Mouse (Mus musculus): ENCODE results near the gene Ost4. TPM values are rescaled to one million over a fixed set of nuclear protein-coding genes. Genes with fewer than 3 reads are reported as not detected.

Ost4 gene
- total RNA-seq, 2 experiments from 2014 or later, result 146 to 159 TPM

DNA sequence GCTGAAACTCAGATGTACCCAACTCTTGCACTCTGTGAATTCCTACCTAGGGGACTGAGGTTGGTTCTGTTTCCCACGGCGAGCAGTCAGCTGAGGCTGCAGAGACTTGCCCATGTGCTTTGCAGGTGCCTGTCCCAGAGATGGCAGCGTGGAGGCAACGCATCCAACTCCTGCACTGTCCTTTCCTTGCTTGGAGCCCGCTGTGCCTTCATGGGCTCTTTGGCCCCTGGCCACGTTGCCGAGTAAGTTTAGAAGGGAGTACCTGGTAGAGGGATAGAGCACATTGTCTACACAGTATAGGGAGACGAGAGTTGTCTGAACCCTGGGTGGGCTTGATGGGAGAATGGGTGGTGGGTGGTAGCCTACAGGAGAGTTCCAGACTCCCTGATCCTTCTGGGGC is 17.0 kb upstream of the Ost4 start:
- DNase-seq, result no peak

DNA sequence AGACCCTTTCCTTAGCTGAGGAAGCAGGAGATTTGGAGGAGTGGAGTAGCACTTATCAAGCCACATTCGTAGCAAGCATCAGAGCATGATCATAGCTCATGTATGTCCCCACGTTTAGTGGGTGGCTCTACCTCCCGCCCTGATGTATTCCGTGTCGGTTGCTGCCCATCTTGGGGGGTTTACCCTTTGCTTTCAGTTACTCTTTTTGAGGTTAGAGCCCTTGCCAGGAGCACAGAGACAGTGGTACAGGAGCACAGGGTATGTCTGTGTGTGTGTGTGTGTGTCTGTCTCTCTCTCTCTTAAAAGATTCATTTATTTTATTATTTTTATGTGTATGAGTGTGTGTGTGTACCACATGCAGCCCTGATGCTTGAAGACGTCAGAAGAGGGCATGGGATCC is 15.5 kb upstream of the Ost4 start:
- no peak for DNase-seq

DNA sequence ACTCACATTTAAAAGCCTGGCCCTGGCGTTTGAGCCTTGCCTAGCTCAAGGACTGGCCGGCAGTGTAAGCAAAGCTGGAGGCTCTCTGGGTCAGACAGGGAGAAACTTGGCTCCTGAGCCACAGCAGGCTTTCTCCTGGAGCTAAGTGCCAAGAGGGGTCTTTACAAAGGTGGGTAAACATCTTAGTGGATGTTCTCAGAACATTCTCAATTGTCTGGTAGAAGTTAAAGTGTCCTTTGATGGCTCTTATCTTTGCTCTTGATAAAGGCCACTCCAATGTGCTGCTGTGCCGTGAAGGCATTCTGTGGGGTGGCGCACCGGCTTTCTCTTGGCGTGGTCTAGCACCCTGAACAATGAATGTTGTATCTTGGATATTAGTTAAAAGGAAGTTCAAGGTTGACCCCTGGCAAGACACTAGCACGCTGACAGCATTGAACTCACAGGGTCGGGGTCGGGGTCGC is 15.0 kb upstream of the Ost4 start:
- no peak for DNase-seq

DNA sequence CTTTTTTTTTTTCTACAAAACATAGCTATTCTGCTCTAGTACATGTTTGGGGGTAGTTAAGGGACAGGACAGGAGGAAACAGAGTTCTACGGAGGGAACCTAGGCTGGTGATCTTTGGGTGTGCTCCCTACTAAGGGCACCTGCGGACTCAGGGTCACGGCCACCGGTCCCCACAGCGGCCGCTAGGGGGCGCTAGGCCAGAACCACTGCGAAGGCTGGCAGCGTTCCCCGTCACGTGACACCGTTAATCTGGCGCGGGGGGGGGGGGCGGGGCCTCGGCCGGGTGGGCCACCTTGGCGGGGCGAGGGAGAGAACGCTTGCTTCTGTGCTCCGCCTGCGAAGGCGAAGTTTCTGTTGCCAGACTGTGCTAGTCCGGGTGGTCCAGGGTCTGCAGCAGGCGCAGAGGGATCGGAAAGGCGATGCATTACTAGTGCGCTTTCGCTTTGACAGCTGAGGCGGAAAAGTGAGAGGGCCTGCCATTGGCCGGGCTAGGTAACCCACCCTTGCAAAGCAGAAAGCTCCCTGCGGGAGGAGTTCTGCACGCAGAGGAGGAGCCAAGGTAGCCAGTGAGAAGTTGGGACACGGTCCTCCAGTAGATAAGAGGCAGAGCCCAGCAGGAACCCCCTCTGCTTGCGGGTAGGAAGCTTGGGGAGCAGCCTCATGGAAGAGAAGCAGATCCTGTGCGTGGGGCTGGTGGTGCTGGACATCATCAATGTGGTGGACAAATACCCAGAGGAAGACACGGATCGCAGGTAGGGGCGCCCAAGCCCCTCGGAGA is 13.9 kb upstream of the Ost4 start, which contains the start of gene Khk:
Gene Khk, plus strand, starts transcription at position 176 of the 778 bp plus-strand sequence.
- peak; percentile 90 to 95 for DNase-seq

DNA sequence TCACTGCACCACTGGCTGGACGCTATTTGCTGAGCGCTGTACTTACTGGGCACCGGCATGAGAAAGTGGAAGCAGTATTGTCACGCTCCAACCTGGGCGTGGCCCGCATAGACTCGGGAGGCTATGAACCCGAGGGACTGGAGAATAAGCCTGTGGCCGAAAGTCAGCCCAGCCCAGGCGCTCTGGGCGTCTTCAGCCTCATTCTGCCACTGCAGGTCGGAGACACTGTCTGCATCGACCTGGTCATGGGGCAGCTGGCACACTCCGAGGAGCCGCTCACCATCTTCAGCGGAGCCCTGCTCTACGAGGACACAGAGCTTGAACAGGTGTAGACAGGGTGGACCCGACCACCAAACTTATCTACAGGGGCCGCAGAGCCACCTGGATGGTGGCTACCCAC is 13.0 kb upstream of the Ost4 start:
- DNase-seq, result peak; percentile 47 to 58

DNA sequence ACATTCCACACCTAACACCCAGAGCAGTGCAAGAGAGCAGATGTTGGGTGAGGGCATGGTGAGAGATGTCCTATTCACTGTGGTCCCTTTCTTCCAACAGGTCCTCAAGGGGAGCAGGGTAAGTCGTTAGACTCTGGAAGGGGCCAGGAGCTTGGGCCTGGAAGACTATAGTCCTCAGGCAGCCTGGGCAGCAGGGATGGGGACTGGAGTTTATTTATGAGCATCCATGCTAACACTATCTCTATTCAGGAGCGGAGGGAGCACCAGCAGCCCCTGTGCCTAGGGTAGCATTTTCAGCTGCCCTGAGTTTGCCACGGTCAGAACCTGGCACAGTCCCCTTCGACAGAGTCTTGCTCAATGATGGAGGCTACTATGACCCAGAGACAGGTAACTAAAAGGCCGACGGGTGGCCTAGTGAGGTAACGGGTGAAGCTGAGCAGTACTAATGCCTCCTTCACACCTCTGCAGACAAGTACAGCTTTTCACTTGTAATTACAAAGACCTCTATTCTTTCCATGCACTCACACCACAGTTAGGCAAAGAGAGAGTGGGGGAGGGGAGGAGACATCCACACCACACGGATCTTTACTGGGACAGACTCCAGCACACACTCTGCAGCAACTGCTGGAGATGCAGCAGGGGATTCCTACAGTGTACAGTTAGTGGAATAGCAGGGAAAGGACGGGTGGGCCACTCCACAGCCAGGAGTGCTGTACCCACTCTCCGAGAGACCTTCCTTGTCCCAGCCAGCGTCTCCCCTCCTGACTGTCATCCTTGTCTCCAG is 12.4 kb upstream of the Ost4 start:
- peak in 1 of 2 experiments; percentile 19 for DNase-seq

DNA sequence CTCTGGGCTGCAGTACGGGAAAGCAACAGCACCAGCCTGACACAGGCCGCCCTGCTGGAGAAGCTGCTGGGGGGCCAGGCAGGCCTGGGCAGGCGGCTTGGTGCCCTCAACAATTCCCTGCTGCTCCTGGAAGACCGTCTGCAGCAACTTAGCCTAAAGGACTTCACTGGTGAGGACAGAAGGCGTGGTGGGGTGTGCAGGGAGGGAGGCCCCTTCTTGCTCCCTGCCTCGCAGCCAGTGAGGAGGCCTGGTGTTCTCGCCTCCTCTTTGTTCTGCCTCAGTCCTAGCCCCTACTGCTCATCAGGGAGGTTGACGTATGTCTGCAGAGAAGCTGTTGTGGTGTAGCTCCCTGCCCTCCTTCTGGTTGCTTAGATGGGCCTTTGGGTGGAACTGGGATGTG is 11.1 kb upstream of the Ost4 start:
- DNase-seq, result no peak

DNA sequence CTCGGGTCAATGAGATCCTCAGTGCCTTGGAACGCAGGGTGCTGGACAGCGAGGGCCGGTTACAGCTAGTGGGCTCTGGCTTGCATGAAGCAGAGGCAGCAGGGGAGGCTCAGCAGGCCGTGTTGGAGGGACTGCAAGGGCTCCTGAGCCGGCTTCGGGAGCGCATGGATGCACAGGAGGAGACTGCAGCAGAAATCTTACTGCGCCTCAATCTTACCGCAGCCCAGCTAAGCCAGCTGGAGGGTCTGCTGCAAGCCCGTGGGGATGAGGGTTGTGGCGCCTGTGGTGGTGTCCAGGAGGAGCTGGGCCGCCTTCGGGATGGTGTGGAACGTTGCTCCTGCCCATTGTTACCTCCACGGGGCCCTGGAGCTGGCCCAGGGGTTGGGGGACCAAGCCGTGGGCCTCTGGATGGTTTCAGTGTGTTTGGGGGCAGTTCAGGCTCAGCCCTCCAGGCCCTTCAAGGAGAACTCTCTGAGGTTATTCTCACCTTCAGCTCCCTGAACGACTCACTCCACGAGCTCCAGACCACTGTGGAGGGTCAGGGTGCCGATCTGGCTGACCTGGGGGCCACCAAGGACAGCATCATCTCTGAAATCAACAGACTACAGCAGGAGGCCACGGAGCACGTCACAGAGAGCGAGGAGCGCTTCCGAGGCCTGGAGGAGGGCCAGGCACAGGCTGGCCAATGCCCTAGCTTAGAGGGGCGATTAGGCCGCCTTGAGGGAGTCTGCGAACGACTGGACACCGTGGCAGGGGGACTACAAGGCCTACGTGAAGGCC is 10.5 kb upstream of the Ost4 start:
- no peak for DNase-seq

DNA sequence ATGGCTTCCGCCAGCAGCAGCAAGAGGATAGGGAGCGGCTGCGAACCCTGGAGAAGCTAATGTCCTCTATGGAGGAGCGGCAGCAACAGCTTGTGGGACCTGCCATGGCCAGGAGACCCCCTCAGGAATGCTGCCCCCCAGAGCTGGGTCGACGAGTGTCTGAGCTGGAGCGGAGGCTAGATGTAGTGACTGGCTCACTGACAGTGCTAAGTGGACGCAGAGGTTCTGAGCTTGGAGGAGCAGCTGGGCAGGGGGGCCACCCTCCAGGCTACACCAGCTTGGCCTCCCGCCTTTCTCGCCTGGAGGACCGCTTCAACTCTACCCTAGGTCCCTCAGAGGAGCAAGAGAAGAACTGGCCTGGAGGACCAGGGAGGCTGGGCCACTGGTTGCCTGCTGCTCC is 9.8 kb upstream of the Ost4 start:
- no peak for DNase-seq

DNA sequence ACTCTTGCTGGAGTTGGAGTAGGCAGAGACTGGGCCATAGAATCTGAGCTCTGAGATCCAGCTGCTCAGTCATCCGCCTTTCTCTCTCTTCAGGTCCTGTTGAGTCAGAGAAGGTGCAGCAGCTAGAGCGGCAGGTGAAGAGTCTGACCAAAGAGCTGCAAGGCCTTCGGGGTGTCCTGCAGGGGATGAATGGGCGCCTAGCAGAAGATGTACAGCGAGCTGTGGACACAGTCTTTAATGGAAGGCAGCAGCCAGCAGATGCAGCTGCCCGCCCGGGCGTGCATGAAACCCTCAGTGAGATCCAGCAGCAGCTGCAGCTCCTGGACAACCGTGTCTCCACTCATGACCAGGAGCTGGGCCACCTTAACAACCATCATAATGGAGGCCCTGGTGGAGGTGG is 9.3 kb upstream of the Ost4 start:
- no peak for DNase-seq

DNA sequence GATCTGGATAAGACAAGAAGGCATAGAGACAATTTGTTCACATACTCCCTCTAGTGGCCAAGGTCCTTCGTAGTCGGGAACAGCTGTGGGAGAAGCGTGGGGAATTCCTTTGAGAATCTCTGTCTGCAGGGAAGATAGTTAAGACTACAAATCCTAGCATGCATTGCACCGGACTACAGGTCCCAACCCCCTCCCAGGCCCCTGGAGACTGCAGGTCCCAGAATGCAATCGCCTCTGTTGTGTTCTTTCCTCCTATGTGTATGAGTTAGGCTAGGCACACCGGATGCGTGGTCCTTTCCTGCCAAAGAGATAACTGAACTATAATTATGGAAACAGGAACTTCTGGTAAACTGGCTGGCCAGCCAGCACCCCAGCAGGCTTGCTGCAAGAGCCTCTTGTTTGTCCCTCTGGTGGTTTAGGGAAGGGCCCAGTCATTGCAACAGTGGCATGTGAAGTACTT is 8.4 kb upstream of the Ost4 start:
- DNase-seq, result peak; percentile 94 to 98

DNA sequence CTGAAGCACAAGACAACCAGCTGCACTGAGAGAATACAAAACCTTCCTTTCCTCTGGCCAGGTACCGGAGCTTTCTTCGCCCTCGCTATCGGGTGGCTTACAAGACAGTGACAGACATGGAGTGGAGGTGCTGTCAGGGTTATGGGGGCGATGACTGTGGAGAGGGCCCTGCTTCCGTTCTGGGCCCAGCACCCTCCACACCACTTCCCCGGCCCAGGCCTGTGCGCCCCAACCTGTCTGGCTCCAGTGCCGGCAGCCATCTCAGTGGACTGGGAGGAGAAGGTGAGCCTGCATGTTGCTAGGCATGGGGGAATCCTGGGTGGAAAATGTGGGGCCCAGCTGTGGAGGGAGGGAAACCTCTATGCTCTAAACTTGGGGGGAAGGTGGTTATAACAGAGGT is 7.9 kb upstream of the Ost4 start:
- DNase-seq, result peak in 1 of 2 experiments; percentile 35

DNA sequence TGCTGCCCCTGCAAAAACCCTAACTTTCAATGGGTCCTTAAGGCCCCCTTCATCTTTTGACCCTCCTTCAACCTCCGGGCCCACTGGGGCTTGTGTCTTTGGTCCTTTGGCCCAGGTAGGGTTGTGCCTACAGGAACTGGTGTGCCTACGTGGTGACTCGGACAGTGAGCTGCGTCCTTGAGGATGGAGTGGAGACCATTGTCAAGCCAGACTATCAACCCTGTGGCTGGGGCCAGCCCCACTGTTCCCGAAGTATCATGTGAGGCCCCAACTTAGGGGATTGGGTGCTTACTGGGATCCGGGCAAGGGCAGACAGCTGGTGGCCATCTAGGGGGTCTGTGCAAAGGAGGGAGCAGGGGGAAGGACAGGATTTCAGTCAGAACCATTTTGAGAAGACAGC is 7.3 kb upstream of the Ost4 start:
- DNase-seq, result peak; percentile 29 to 36

DNA sequence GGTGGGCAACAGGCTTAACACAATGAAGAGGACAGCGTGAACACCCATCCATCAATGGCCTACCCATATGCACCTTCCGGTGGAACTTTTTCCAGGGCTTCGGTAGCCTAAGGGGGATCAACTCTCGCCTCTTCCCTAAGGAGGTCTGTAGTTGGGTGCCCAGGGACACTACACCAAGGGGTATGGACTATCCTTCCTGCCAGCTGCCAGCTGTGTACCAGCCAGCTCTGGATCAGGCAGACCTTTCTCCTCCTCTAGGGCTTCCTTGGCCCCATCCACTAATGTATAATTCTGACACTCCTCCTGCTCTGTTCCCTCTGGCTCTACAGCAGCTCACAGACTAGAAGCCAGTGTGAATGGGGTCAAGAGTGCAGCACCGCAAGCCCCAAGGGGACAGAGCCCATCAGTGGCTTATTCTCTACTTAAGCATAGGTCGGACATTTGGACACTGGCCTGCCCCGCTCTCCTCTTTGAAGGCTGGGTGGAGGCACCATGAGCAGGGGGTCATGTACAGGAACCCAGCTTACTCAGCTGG is 6.6 kb upstream of the Ost4 start:
- peak; percentile 30 to 38 for DNase-seq

DNA sequence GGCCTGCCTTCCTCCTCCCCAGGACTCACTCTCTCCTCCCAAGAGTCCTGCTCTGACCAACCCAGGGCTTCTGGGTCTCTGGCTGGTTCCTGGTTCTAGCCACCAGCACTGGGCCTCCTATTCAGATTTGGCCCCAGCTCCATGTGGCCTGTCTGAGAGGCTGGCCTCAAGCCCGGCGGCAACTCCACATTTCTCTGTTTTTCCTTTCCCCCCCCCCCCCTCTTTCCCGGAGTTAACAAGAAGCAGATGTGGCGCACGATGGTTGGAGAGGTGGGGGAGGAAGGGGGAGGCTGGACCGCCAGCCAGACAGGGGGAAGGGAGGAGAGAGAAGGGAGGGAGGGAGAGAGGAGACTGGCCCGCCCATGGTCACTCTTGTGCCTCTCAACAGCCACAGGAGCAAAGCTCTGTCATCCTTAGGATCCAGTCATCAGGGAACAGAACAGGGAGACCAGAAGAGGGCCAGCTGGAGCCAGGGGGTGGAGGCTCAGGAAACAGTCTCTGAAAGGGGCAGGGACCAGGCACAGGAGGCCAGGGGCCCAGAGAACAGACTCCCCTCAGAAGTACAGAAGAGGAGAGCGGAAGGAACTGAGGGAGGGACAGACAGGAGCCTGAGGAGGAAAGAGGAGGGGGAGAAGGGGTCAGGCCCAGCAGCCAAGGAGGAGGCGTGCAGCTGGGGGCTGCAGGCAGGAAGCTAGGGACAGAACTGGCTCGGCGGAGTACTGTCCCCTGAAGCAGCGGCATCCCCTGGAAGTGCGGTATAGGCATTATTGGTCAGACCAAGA is 5.7 kb upstream of the Ost4 start, which contains the start of gene Emilin1:
Gene Emilin1, plus strand, starts transcription at position 343 of the 782 bp plus-strand sequence.
- peak; percentile 80 to 90 for DNase-seq

DNA sequence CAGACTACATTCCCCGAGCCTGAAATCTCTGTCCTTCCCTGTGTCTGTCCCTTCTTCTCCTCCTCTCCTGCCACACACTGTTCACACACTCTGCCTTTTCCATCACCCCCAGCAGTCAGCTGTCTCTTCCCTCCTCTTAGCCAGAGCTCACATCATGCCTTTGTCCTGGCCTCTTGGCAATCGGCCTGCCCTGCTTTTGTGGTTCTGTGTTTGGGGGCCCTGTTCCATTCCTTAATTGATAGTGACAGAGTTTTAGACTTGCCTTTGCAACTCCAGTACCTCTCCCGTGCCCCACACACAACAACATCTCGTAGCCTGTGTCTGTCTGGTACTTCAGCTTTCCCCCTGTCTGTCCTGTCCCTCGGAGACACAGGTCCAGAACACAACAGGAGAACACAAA is 4.6 kb upstream of the Ost4 start:
- DNase-seq, result peak; percentile 18 to 34

DNA sequence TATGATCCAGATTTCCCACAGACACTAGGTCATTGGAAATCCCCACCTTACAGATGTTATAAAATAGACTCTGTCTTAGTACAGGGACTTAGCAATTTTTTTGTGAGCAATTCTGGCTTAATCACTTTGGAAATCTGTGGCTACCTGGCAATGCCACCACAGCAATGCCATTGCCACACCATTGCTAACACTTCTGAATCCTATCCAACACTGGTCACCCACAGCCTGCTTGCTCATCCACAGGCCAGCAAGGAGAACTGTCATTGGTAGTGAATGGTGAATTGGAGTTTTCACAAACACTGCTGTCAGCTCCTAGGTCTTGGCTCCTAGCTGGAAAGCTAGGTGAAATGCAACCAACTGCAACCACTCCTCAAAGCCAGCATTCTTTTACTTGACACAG is 2.9 kb upstream of the Ost4 start:
- DNase-seq, result no peak

DNA sequence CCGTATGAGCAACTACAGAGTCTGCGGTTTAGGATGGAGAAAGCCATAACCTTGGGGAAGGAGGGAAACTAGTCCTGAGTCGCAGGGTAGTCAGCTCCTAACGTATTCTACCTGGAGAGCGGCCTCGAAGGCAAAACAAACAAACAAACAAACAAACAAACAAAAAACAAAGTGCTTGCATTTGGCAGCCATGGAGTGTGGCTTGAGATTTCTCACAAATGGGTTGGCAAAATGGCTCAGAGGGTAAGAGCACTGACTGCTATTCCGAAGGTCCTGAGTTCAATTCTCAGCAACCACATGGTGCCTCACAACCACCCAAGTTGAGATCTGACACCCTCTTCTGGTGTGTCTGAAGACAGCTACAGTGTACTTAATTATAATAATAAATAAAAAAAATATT is 2.3 kb upstream of the Ost4 start:
- DNase-seq, result no peak

DNA sequence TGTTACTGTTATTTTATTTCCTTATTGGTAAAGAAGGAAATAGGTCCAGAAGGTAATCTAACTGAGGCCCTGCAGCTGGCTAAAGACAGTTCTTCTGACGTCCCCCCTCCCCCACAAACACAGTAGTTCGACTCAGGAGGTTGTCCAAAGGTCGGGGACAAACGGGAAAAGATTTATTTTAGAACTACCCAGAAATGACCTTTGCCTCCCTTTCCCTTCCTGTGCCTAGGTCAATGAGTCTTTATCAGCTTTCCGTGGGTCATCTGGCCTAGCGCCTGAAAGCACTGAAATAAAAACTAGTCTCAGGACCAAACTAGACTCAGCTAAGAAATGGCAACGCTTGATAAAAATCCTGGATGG is 1.7 kb upstream of the Ost4 start:
- DNase-seq, result peak; percentile 57 to 76

DNA sequence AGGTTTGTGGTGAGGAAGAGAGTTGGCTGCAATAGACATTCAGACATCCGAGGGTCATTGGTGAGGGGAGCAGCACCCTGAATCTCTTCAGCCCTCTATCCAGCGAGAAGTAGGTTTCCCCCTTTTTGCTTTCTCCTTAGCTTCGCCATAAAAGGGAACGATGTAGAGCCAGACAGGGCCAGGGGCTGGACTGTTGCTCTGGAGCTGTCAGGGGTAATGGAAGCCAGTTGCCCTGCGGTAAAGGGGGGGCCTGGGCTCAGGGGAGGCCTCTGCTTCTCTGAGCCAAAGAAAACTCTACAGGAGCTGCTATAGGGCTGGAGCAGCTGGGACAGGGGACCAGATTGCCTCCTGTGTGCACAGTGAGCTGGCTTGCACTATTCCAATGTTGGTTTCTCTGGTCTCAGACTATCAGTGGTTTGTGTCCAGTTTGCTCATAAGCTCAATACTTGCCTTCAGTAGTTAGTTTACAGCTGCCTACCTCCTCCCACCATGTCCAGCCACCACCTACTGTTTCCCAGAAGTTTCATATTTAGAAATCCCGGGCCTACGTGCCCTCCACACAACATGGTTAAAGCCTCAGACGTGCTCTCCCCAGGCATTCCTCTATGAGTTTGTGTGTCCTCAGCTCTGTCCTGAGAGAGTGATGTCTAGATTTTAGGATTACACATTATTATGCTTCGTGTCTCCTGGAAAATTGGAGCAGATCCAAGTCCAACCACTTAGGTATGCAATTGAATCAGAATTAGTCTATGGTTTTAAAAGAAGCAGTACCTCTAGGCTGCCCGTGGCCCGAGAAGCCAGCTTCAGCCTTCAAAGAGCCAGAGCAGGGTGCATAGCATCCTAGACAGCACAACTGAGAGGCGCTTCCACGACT is 1.1 kb upstream of the Ost4 start:
- DNase-seq, result peak; percentile 78 to 88
